Mouse (Mus musculus) brain, embryonic 14.5 days (tissue): Measurements from ENCODE around the gene Tbx5.

Source experiments
- CTCF ChIP-seq: fragments of 200-500 bp; IDR thresholded peaks from 2 replicates; pipeline ENCODE4 v1.5.1; 2012; ENCODE audit warnings: inconsistent platforms, mild to moderate bottlenecking, moderate library complexity, borderline replicate concordance; ENCODE audit not compliant: insufficient read depth, insufficient read length; ENCODE audit errors: extremely low read depth
- POLR2A ChIP-seq: fragments of 200-500 bp; IDR thresholded peaks from 2 replicates; pipeline ENCODE4 v1.6.1; 2012; ENCODE audit warnings: mild to moderate bottlenecking, inconsistent platforms, borderline replicate concordance; ENCODE audit not compliant: poor library complexity, insufficient read depth, insufficient read length, severe bottlenecking; ENCODE audit errors: extremely low read depth

DNA sequence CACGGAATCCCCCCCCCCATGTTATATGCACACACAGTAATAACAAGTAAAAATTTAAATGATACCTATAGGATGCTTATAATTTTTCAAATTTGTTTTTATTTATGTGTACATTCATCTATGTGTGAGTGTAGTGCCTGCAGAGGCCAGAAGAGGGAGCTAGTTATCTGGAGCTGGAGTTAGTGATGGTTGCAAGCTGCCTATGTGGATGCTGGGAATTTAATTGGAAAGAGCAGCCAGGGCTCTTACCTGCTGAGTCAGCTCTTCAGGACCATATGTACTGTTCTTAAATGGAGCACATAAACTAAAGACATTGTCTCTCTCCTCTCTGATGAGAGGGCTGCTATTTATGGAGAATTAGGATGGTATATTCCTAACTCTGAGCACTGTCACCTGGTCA is 17.2 kb upstream of the Tbx5 start:
- peak; percentile 9; the same call in 1 of the 2 replicates for TF ChIP-seq CTCF
- no peak for TF ChIP-seq POLR2A
